19 mouse cellular contexts compared by ENCODE assay signal in the genomic region with DNA sequence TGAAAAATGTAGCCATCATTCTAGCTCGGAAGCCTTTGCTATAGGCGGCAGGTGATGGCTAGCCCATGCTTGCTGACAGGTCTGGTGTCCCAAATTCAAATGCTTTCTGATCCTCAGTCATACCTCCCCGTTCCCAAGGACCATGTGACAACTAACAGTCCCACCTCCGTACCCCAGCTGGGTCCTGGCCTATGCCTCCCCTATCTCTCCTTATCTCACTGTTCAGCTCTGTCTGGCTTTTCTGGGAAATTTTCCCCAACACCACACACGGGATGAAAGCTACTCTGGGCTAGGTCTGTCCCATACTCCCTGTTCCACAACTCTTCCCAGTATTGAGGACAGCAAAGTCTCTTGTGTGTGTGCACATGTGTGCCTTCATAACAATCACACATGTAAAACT. TPM values are rescaled to one million over a fixed set of nuclear protein-coding genes. Genes with fewer than 3 reads are reported as not detected.
A peak's percentile ranks its signal among the peaks of the same experiment; 100 is the strongest.
DNase-seq lines count a peak whose midpoint lies in the region; ATAC-seq and TF ChIP-seq lines count a peak whose summit lies in the region.
"Had no signal": no experiment of that assay in that cellular context is flagged by ENCODE, and none has a peak within 500 bp of the region (broad histone marks: within the 10 kb centered on the region; RNA-seq: fewer than 3 reads in every experiment).

No protein-coding gene starts in this region.

- H3K9me3 ChIP-seq in heart, embryonic 15.5 days (replicated peaks), result no peaks in the 10 kb centered on the region
- no peaks in the 10 kb centered on the region for H3K9me3 ChIP-seq in lung, postnatal 0 days (ENCODE audit: low read length)
- no peaks in the 10 kb centered on the region for H3K9me3 ChIP-seq in liver, embryonic 15.5 days (replicated peaks)
- no peaks in the 10 kb centered on the region; the same call in 1 of the 2 replicates for H3K9me3 ChIP-seq in stomach, postnatal 0 days (ENCODE audit: control insufficient read depth, low read length)

- H3K4me2 ChIP-seq in heart, embryonic 15.5 days, result peak overlapping the region; percentile 50
- no peak overlapping the region for H3K4me2 ChIP-seq in lung, postnatal 0 days (replicated peaks; ENCODE audit: low read depth, low read length)
- no peak overlapping the region for H3K4me2 ChIP-seq in liver, embryonic 15.5 days
- H3K4me2 ChIP-seq in stomach, postnatal 0 days (replicated peaks; ENCODE audit: low read depth), result no peak overlapping the region; the same call in 1 of the 2 replicates
- H3K4me2 ChIP-seq: neural tube, embryonic 13.5 days had no signal

- H3K36me3 ChIP-seq in heart, embryonic 15.5 days, result peaks cover 10% of the 10 kb centered on the region; the same call in 1 of the 2 replicates
- no peaks in the 10 kb centered on the region for H3K36me3 ChIP-seq in lung, postnatal 0 days (ENCODE audit: insufficient read depth, low read length)
- peaks cover 25% of the 10 kb centered on the region for H3K36me3 ChIP-seq in liver, embryonic 15.5 days (replicated peaks)
- H3K36me3 ChIP-seq in stomach, postnatal 0 days (ENCODE audit: control insufficient read depth, insufficient read depth, low read length), result no peaks in the 10 kb centered on the region; the same call in 1 of the 2 replicates

- 28% methylated on average over 5 of the region's 5 CpGs for WGBS in heart, embryonic 15.5 days
- WGBS in lung, postnatal 0 days, result 67% methylated on average over 5 of the region's 5 CpGs
- WGBS in liver, embryonic 15.5 days (ENCODE audit: insufficient replicate concordance), result 35% methylated on average over 5 of the region's 5 CpGs
- 56% methylated on average over 5 of the region's 5 CpGs for whole genome bisulfite sequencing in stomach, postnatal 0 days

- peaks cover 17% of the 10 kb centered on the region for H3K4me1 ChIP-seq in heart, embryonic 15.5 days (replicated peaks)
- H3K4me1 ChIP-seq in lung, postnatal 0 days (ENCODE audit: insufficient read depth, low read depth, low read length), result no peaks in the 10 kb centered on the region
- H3K4me1 ChIP-seq in liver, embryonic 15.5 days (replicated peaks), result peaks cover 24% of the 10 kb centered on the region
- 0 out of 2 replicates have a peak, but pooled peaks cover 4% of the 10 kb centered on the region for H3K4me1 ChIP-seq in stomach, postnatal 0 days (replicated peaks; ENCODE audit: control insufficient read depth, insufficient read depth)
- H3K4me1 ChIP-seq: neural tube, embryonic 13.5 days had no signal

- TF ChIP-seq EP300 in lung, postnatal 0 days (IDR thresholded peaks at IDR 0.05), result no peak
- TF ChIP-seq EP300 in stomach, postnatal 0 days (optimal IDR thresholded peaks at IDR 0.05), result no peak

- DNase-seq in heart, adult 11 months, result no peak
- DNase-seq in lung, postnatal 0 days (ENCODE audit: low spot score), result no peak
- DNase-seq in lung, postnatal 14 days, result no peak
- DNase-seq in stomach, postnatal 0 days (ENCODE audit: low spot score), result no peak
- no peak for DNase-seq in layer of hippocampus, adult 2 months (ENCODE audit: low spot score in 2 of 2)
- DNase-seq: cerebellum, adult 8-10 months; kidney, adult 18-20 months; left cerebral cortex, postnatal 4 days; right cerebral cortex, adult 18-20 months; thymus, postnatal 25 days had no signal

- peak overlapping the region; percentile 73 for H3K27ac ChIP-seq in heart, embryonic 15.5 days
- H3K27ac ChIP-seq in lung, postnatal 0 days (ENCODE audit: low read length), result peak overlapping the region; percentile 9; the same call in 1 of the 2 replicates
- peak overlapping the region; percentile 60 for H3K27ac ChIP-seq in liver, embryonic 15.5 days (replicated peaks)
- H3K27ac ChIP-seq in stomach, postnatal 0 days (replicated peaks), result peak overlapping the region; percentile 69
- no peak overlapping the region for H3K27ac ChIP-seq in layer of hippocampus, adult 2 months
- H3K27ac ChIP-seq: hindbrain, postnatal 0 days; liver, embryonic 14.5 days; midbrain, embryonic 12.5 days; neural tube, embryonic 13.5 days had no signal

- TF ChIP-seq CTCF in lung, postnatal 0 days (IDR thresholded peaks at IDR 0.05), result no peak
- TF ChIP-seq CTCF in stomach, postnatal 0 days (IDR thresholded peaks at IDR 0.05; ENCODE audit: low read depth), result no peak
- no peak for TF ChIP-seq CTCF in layer of hippocampus, adult 2 months (conservative IDR thresholded peaks at IDR 0.05)

- H3K4me3 ChIP-seq in heart, embryonic 15.5 days, result no peak overlapping the region
- no peak overlapping the region for H3K4me3 ChIP-seq in lung, postnatal 0 days (ENCODE audit: low read depth, low read length)
- H3K4me3 ChIP-seq in liver, embryonic 15.5 days (replicated peaks), result no peak overlapping the region
- no peak overlapping the region for H3K4me3 ChIP-seq in stomach, postnatal 0 days (ENCODE audit: low read depth, low read length)
- no peak overlapping the region for H3K4me3 ChIP-seq in layer of hippocampus, adult 2 months
- H3K4me3 ChIP-seq: erythroblast, embryonic 14.5 days; neural tube, embryonic 13.5 days had no signal

- no peaks in the 10 kb centered on the region for H3K27me3 ChIP-seq in heart, embryonic 15.5 days
- no peaks in the 10 kb centered on the region for H3K27me3 ChIP-seq in lung, postnatal 0 days (replicated peaks; ENCODE audit: insufficient read depth, low read length)
- H3K27me3 ChIP-seq in liver, embryonic 15.5 days, result no peaks in the 10 kb centered on the region
- H3K27me3 ChIP-seq in stomach, postnatal 0 days (ENCODE audit: control insufficient read depth, insufficient read depth, low read length), result no peaks in the 10 kb centered on the region
- H3K27me3 ChIP-seq: midbrain, embryonic 12.5 days; neural tube, embryonic 13.5 days; Patski had no signal

- H3K9ac ChIP-seq in heart, embryonic 15.5 days, result 0 out of 2 replicates have a peak overlapping the region, but pooled peaks have one; percentile 20
- no peak overlapping the region for H3K9ac ChIP-seq in lung, postnatal 0 days (replicated peaks; ENCODE audit: low read depth)
- no peak overlapping the region for H3K9ac ChIP-seq in liver, embryonic 15.5 days
- no peak overlapping the region for H3K9ac ChIP-seq in stomach, postnatal 0 days (ENCODE audit: low read length)
- H3K9ac ChIP-seq: liver, embryonic 14.5 days; midbrain, embryonic 12.5 days; neural tube, embryonic 13.5 days had no signal

- ATAC-seq in heart, embryonic 15.5 days (replicated peaks; ENCODE audit: insufficient number of reproducible peaks, insufficient read depth, low FRiP score, low read depth), result 0 out of 2 replicates have a peak, but pooled peaks have one; percentile 24
- no peak for ATAC-seq in lung, postnatal 0 days
- no peak for ATAC-seq in liver, embryonic 15.5 days (ENCODE audit: insufficient read depth)
- ATAC-seq in stomach, postnatal 0 days (ENCODE audit: low FRiP score, low TSS enrichment), result no peak
- ATAC-seq: forebrain, embryonic 14.5 days had no signal

RNA-seq across cellular contexts. Expression of a gene that starts 58.0 kb away (rescaled TPM):
- 9.6 and 15.0 TPM in 2 replicates for polyA plus RNA-seq in heart, embryonic 15.5 days (2015; fragmentation: Nextera tagmentation; extraction: Ambion mirVana)
- polyA plus RNA-seq in lung, postnatal 0 days (2015; fragmentation: Nextera tagmentation; extraction: Ambion mirVana), result 8.1 and 8.4 TPM in 2 replicates
- polyA plus RNA-seq in liver, embryonic 15.5 days (2015; fragmentation: Nextera tagmentation; extraction: Ambion mirVana), result 14.0 and 16.4 TPM in 2 replicates
- polyA plus RNA-seq in stomach, postnatal 0 days (2015; fragmentation: Nextera tagmentation; extraction: Ambion mirVana), result 13.9 and 14.2 TPM in 2 replicates
- 10 to 100 TPM; 21.1 to 21.6 TPM for total RNA-seq in layer of hippocampus, adult 2 months (2021)
